Mouse (Mus musculus) kidney, postnatal 0 days (tissue): ENCODE data around the gene Olfr640. TPM values are rescaled to one million over a fixed set of nuclear protein-coding genes. Genes with fewer than 3 reads are reported as not detected.

ENCODE experiments used
- ATAC-seq: fragments of 200-750 bp; cut with Nextera tagmentation; replicated peaks from 2 replicates; pipeline ENCODE4 v1.8.0; 2017; ENCODE audit warnings: low read depth, moderate number of reproducible peaks, moderate TSS enrichment, moderate library complexity; ENCODE audit not compliant: low FRiP score
- DNase-seq: peaks from one replicate; pipeline ENCODE4 v3.0.0-alpha.2; 2016; ENCODE audit warnings: low spot score
- H3K27ac ChIP-seq: fragments of 300-500 bp; sonication (generic); 2 replicates; pipeline ENCODE4 v1.5.1; 2014; ENCODE audit warnings: mild to moderate bottlenecking
- H3K27me3 ChIP-seq: fragments of 300-500 bp; sonication (generic); 2 replicates; pipeline ENCODE4 v1.6.1; 2014; ENCODE audit warnings: low read length, mixed read lengths; ENCODE audit not compliant: insufficient read depth
- H3K36me3 ChIP-seq: fragments of 300-500 bp; sonication (generic); 2 replicates; pipeline ENCODE4 v1.6.1; 2014; ENCODE audit warnings: low read length, mixed read lengths; ENCODE audit not compliant: insufficient read depth
- H3K4me1 ChIP-seq: fragments of 300-500 bp; sonication (generic); replicated peaks from 2 replicates; pipeline ENCODE4 v1.6.1; 2014; ENCODE audit warnings: antibody characterized with exemption, low read length, mixed read lengths; ENCODE audit not compliant: insufficient read depth
- H3K4me2 ChIP-seq: fragments of 300-500 bp; sonication (generic); 2 replicates; pipeline ENCODE4 v1.6.1; 2014; ENCODE audit warnings: mild to moderate bottlenecking, low read length, moderate library complexity, mixed read lengths
- H3K4me3 ChIP-seq: fragments of 300-500 bp; sonication (generic); replicated peaks from 2 replicates; pipeline ENCODE4 v1.5.1; 2014; ENCODE audit warnings: low read depth, low read length
- H3K9ac ChIP-seq: fragments of 300-500 bp; sonication (generic); 2 replicates; pipeline ENCODE4 v1.6.1; 2014; ENCODE audit warnings: low read depth, low read length
- H3K9me3 ChIP-seq: fragments of 300-500 bp; sonication (generic); replicated peaks from 2 replicates; pipeline ENCODE4 v1.6.1; 2016; ENCODE audit warnings: low read length, inconsistent platforms, mixed read lengths
- CTCF ChIP-seq: IDR thresholded peaks from 2 replicates; pipeline ENCODE4 v1.5.1; 2016; ENCODE audit warnings: antibody characterized with exemption, low read depth, mild to moderate bottlenecking, moderate library complexity
- WGBS: fragments of 180-500 bp; shearing (Covaris S2); extraction: QIAGEN DNeasy Blood & Tissue Kit; methylation state at CpG from one replicate; pipeline ENCODE4 v1.1.7; 2014; 5-methylcytosine and 5-hydroxymethylcytosine counted together
- polyA plus RNA-seq: library from polyadenylated mRNA; unstranded; fragments of >200 nt; fragmentation: Nextera tagmentation; extraction: Ambion mirVana; gene quantifications from 2 replicates; pipeline ENCODE4 v1.2.1, GENCODE M21; 2015

The Olfr640 gene
- polyA plus RNA-seq, 1 experiment from 2014 or later = not detected

DNA sequence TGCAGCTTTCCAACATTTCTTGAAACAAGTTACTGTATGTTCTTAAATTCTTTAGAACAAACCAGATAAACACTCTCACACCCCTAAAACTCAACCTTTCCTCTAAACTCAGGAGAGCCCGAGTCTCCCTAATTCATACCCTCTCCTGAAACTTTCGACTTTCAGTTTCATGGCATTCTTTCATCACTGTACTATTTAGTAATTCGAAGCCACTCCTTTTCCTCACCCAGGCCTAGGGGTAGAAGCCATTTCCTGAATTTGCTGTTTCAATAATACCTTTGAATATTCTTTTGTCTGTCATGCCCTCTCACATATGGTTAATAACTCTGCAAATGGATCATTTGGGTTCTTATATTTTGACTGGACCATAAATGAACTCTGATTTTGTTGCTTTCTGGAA is 1.6 kb upstream of the Olfr640 start:
- no peak overlapping the region for H3K4me3 ChIP-seq
- no peak for DNase-seq
- no peak for ATAC-seq
- no peaks in the 10 kb centered on the region for H3K9me3 ChIP-seq
- H3K27ac ChIP-seq = no peak overlapping the region
- H3K27me3 ChIP-seq = no peaks in the 10 kb centered on the region
- TF ChIP-seq CTCF = no peak
- H3K4me2 ChIP-seq = no peak overlapping the region
- no peaks in the 10 kb centered on the region for H3K36me3 ChIP-seq
- H3K9ac ChIP-seq = no peak overlapping the region
- 78% methylated on average over 3 of the region's 3 CpGs for WGBS
- H3K4me1 ChIP-seq = no peaks in the 10 kb centered on the region

DNA sequence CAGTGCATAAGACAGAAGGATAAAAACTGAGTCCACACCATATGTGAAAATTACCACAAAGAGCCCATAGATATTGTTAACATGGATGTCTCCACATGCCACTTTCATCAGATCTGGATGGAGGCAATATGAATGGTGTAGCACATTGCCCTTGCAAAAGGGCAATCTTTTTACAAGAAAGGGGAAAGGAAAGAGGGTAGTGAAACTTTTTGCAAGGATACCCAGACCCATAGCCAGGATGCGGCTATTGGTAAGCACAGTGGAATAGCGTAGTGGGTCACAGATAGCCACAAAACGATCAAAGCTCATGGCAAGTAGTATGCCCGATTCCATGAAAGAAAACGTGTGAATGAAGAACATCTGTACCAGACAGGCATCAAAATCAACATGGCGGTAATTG is 3.7 kb downstream of the Olfr640 start:
- Histone ChIP-seq H3K9me3 (no peaks in the 10 kb centered on the region), H3K4me2 (no peak overlapping the region), H3K36me3 (no peaks in the 10 kb centered on the region), H3K4me3 (no peak overlapping the region), H3K4me1 (no peaks in the 10 kb centered on the region), H3K9ac (no peak overlapping the region), H3K27ac (no peak overlapping the region), H3K27me3 (no peaks in the 10 kb centered on the region)
- ATAC-seq (no peak), DNase-seq (no peak)
- no peak for TF ChIP-seq CTCF
- WGBS = 89% methylated on average over 6 of the region's 6 CpGs

DNA sequence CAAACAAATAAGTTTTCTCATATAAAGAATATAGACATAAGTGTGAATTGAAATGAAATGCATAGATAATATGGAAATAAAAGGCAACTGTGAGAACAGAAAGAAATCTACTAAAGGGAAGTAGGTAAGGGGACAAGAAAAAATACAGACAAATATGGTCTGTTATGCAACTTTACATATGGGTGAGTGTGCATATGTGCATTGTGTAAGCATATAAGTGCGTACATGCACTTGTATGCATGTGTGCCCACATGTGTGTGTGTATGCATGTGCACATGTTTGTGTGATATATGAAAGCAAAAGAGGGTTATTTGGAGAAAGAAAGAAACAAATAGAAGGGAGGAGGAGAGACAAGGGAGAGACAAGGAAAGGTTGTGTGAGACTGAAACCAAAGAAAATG is 6.4 kb downstream of the Olfr640 start:
- Histone ChIP-seq H3K4me1 (no peaks in the 10 kb centered on the region), H3K4me2 (no peak overlapping the region), H3K27me3 (no peaks in the 10 kb centered on the region), H3K27ac (no peak overlapping the region), H3K9me3 (no peaks in the 10 kb centered on the region), H3K9ac (no peak overlapping the region), H3K36me3 (no peaks in the 10 kb centered on the region), H3K4me3 (no peak overlapping the region)
- no peak for ATAC-seq
- DNase-seq = no peak
- no peak for TF ChIP-seq CTCF
- 74% methylated on average over 1 of the region's 1 CpGs for WGBS

DNA sequence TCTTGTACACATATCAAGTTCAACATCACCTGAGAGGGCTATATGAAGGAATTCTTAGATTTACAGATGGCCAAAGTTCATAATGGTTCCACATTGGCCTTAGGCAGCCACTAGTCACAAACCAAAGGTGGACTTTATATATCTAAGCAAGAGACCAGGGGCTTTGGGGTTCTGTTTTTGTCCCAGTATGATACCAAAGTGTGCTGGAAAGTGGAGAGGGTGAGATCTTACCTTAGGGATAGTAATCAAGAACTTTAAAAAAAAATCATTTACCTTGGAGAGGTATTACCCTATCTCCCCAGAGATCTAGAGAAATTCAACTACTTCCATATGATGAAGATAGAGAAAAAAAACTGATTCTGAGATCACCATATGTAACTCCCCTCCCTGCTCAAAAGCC is 8.2 kb downstream of the Olfr640 start, which contains the start of gene Olfr639:
Gene Olfr639 (minus strand): TSS at position 101 of the 400 bp plus-strand sequence.
- Histone ChIP-seq H3K27ac (no peak within 1 kb of the TSS), H3K27me3 (no peaks in the 10 kb centered on the region), H3K4me2 (no peak within 1 kb of the TSS), H3K9me3 (no peaks in the 10 kb centered on the region), H3K4me3 (no peak within 1 kb of the TSS), H3K36me3 (no peaks in the 10 kb centered on the region), H3K4me1 (no peaks in the 10 kb centered on the region), H3K9ac (no peak within 1 kb of the TSS)
- ATAC-seq = no peak
- no peak for DNase-seq
- no peak for TF ChIP-seq CTCF

DNA sequence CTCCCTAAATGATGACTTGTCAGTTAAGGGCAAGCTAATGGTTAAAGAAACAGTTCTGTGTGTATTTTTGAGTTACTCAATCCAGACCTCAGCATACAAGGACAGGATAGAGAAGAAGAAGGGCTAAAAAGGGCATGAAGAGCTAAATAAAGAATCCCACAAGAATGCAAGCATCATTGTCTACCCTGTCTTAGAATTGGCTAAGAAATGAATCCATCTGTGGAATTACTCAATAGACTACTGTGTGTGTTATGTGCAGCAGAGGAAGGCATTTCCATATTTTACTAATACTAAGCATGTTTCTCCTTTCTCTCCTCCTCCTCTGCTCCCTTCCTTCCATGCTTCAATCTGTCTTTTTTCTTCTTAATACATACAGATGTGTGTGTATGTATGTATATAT is 26.2 kb downstream of the Olfr640 start:
- ATAC-seq = no peak

DNA sequence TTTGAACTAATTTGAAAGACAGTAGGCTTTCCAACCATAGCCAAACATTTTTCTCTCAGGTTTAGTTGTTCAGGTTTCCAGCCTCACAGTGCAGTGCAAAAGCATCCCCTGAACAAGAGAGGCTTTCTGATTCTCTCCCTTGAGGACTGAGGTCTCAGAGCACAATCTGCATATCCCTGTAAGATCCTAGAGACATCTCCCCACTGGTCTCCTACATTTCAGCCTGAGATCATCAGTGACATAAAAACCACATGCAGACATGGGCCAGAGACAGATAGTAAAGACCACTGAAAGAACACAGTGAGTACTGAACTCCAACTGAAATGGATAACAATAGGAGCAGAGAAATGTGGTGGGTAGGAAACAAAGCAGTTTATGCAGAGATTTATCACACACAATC is 26.9 kb downstream of the Olfr640 start, which contains the start of gene Olfr638:
Gene Olfr638 (plus strand): TSS at position 301 of the 400 bp plus-strand sequence.
- H3K27me3 ChIP-seq = no peaks in the 10 kb centered on the region
- H3K27ac ChIP-seq = no peak within 1 kb of the TSS
- no peak for ATAC-seq

More for the DNA sequence above, 26.2 kb downstream of the Olfr640 start:
- no peaks in the 10 kb centered on the region for H3K9me3 ChIP-seq
- H3K27me3 ChIP-seq = no peaks in the 10 kb centered on the region
- H3K9ac ChIP-seq = no peak overlapping the region
- no peak overlapping the region for H3K27ac ChIP-seq
- H3K4me3 ChIP-seq = no peak overlapping the region
- no peak for TF ChIP-seq CTCF
- no peaks in the 10 kb centered on the region for H3K4me1 ChIP-seq
- no peaks in the 10 kb centered on the region for H3K36me3 ChIP-seq
- no peak for DNase-seq
- H3K4me2 ChIP-seq = no peak overlapping the region

DNA sequence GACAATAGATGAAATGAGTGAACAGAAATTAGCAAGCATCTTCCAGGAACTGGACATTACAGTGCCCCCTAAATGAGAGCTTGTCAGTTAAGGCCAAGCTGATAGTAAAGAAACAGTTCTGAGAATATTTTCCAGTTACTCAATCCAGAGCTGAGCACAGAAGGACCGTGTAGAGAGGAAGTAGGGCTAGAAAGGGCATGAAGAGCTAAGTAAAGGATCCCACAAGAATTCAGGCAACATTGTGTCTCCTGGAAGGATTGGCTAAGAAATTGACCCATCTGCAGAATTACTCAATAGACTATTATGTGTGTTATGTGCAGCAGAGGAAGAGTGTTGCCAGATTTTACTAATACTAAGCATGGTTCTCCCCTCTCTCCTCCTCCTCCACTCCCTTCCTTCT is 53.6 kb downstream of the Olfr640 start:
- no peak for TF ChIP-seq CTCF
- no peak for DNase-seq
- Histone ChIP-seq H3K36me3 (no peaks in the 10 kb centered on the region), H3K9me3 (no peaks in the 10 kb centered on the region), H3K9ac (no peak overlapping the region), H3K4me3 (no peak overlapping the region), H3K27me3 (no peaks in the 10 kb centered on the region), H3K4me2 (no peak overlapping the region), H3K27ac (no peak overlapping the region), H3K4me1 (no peaks in the 10 kb centered on the region)
- 61% methylated on average over 1 of the region's 1 CpGs for WGBS
- ATAC-seq = no peak

More for the DNA sequence above, 26.9 kb downstream of the Olfr640 start, which contains the start of gene Olfr638:
- TF ChIP-seq CTCF = no peak
- no peak for DNase-seq
- Histone ChIP-seq H3K4me3 (no peak within 1 kb of the TSS), H3K9me3 (no peaks in the 10 kb centered on the region), H3K9ac (no peak within 1 kb of the TSS), H3K4me1 (no peaks in the 10 kb centered on the region), H3K4me2 (no peak within 1 kb of the TSS), H3K36me3 (no peaks in the 10 kb centered on the region)
